ENCODE assay signal across 9 mouse cellular contexts in the genomic region with DNA sequence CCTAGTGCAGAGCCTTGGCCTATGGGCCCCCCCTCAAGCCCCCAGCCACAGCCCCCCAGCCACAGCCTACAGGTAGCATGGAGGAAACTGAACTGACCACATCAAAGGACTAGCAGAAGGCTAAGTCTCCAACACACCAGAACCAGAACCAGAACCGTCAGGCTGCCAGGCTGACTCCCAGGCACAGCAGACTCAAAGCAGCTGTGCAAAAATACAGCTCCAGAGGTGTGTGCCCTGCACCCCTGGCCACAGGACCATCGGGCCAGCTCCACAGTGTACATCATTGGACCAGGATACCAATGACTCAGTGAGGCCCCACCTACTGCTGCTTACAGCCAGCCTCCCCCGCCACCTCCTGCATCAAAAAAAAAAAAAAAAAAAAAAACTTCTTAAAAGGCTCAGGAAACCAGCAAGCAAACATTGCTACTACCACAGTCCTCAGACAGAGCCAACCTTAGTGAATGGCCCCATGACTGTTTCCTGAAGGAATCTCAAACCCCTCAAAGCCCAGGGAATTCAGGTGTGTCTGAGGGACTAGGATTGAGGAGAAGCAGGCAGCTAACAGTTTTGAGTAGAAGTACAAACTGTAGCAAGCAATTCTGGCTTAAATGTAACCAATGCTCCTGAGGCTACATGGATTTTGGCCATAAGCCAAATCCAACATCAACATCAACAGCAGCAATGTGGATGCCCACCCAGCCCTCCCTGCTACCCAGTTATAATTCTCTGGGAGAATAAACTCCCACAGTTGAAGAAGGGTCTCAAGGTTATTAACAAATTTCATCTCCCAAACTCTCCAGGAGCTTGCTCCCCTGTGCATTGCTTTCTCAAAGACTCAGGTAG. TPM values are rescaled to one million over a fixed set of nuclear protein-coding genes. Genes with fewer than 3 reads are reported as not detected.
A peak's percentile ranks its signal among the peaks of the same experiment; 100 is the strongest.
DNase-seq lines count a peak whose midpoint lies in the region; ATAC-seq and TF ChIP-seq lines count a peak whose summit lies in the region.
"Had no signal": no experiment of that assay in that cellular context is flagged by ENCODE, and none has a peak within 500 bp of the region (broad histone marks: within the 10 kb centered on the region; RNA-seq: fewer than 3 reads in every experiment).

No protein-coding gene starts in this region.

- H3K27me3 ChIP-seq in heart, postnatal 0 days (ENCODE audit: control insufficient read depth, insufficient read depth, low read length), result no peaks in the 10 kb centered on the region
- H3K27me3 ChIP-seq in heart, embryonic 11.5 days (ENCODE audit: control insufficient read depth, insufficient read depth, low read length), result no peaks in the 10 kb centered on the region
- H3K27me3 ChIP-seq in embryonic facial prominence, embryonic 13.5 days, result no peaks in the 10 kb centered on the region

- no peak for TF ChIP-seq EP300 in heart, postnatal 0 days (IDR thresholded peaks at IDR 0.05; ENCODE audit: low read depth)

- no peak for TF ChIP-seq CTCF in heart, postnatal 0 days (IDR thresholded peaks at IDR 0.05; ENCODE audit: low read depth)

- H3K4me3 ChIP-seq in heart, postnatal 0 days (ENCODE audit: low read depth, low read length), result no peak overlapping the region
- H3K4me3 ChIP-seq in heart, embryonic 11.5 days (ENCODE audit: low read depth, low read length), result no peak overlapping the region
- H3K4me3 ChIP-seq in embryonic facial prominence, embryonic 13.5 days, result no peak overlapping the region
- H3K4me3 ChIP-seq: erythroblast, embryonic 14.5 days had no signal

- no peaks in the 10 kb centered on the region for H3K9me3 ChIP-seq in heart, postnatal 0 days (replicated peaks; ENCODE audit: control insufficient read depth, low read length)
- H3K9me3 ChIP-seq in heart, embryonic 11.5 days (replicated peaks; ENCODE audit: control insufficient read depth, low read length), result no peaks in the 10 kb centered on the region
- H3K9me3 ChIP-seq in embryonic facial prominence, embryonic 13.5 days, result no peaks in the 10 kb centered on the region

- H3K4me1 ChIP-seq in heart, postnatal 0 days (ENCODE audit: control insufficient read depth, insufficient read depth), result peaks cover 38% of the 10 kb centered on the region
- H3K4me1 ChIP-seq in heart, embryonic 11.5 days (ENCODE audit: control insufficient read depth, insufficient read depth, low read length), result peaks cover 45% of the 10 kb centered on the region
- H3K4me1 ChIP-seq in embryonic facial prominence, embryonic 13.5 days, result peaks cover 65% of the 10 kb centered on the region

- H3K36me3 ChIP-seq in heart, postnatal 0 days (replicated peaks; ENCODE audit: control insufficient read depth, insufficient read depth, low read length), result peaks cover 4% of the 10 kb centered on the region; the same call in 1 of the 2 replicates
- no peaks in the 10 kb centered on the region for H3K36me3 ChIP-seq in heart, embryonic 11.5 days (ENCODE audit: control insufficient read depth, insufficient read depth, low read length)
- peaks cover 8% of the 10 kb centered on the region; the same call in 1 of the 2 replicates for H3K36me3 ChIP-seq in embryonic facial prominence, embryonic 13.5 days

- peak overlapping the region; percentile 53 for H3K27ac ChIP-seq in heart, postnatal 0 days (ENCODE audit: low read depth)
- H3K27ac ChIP-seq in heart, embryonic 11.5 days (ENCODE audit: low read depth, low read length), result no peak overlapping the region
- peak overlapping the region; percentile 57 for H3K27ac ChIP-seq in embryonic facial prominence, embryonic 13.5 days

- no peak overlapping the region for H3K9ac ChIP-seq in heart, postnatal 0 days (replicated peaks; ENCODE audit: low read depth, low read length)
- no peak overlapping the region for H3K9ac ChIP-seq in heart, embryonic 11.5 days (ENCODE audit: low read depth, low read length)
- no peak overlapping the region for H3K9ac ChIP-seq in embryonic facial prominence, embryonic 13.5 days

- whole genome bisulfite sequencing in heart, postnatal 0 days, result 73% methylated on average over 3 of the region's 3 CpGs
- 75% methylated on average over 3 of the region's 3 CpGs for WGBS in heart, embryonic 11.5 days (ENCODE audit: insufficient replicate concordance)
- 61% methylated on average over 3 of the region's 3 CpGs for WGBS in embryonic facial prominence, embryonic 13.5 days

- ATAC-seq in heart, postnatal 0 days (ENCODE audit: insufficient read depth, low read depth), result 0 out of 2 replicates have a peak, but pooled peaks have one; percentile 23
- no peak for ATAC-seq in heart, embryonic 11.5 days (replicated peaks; ENCODE audit: insufficient number of reproducible peaks, low FRiP score, low TSS enrichment)
- peak; percentile 49 for ATAC-seq in CD4-positive, CD25-positive, alpha-beta regulatory T cell, adult 4 months
- ATAC-seq in embryonic facial prominence, embryonic 13.5 days (ENCODE audit: insufficient number of reproducible peaks, insufficient read depth, low FRiP score, low TSS enrichment, low read depth), result 0 out of 2 replicates have a peak, but pooled peaks have one; percentile 40

- no peak overlapping the region; the same call in 1 of the 2 replicates for H3K4me2 ChIP-seq in heart, postnatal 0 days (ENCODE audit: low read depth, low read length)
- H3K4me2 ChIP-seq in heart, embryonic 11.5 days, result no peak overlapping the region
- H3K4me2 ChIP-seq in embryonic facial prominence, embryonic 13.5 days, result 0 out of 2 replicates have a peak overlapping the region, but pooled peaks have one; percentile 3

- no peak for DNase-seq in heart, postnatal 0 days (ENCODE audit: low spot score)
- DNase-seq in naive thymus-derived CD4-positive, alpha-beta T cell, adult 2 months (ENCODE audit: low read depth), result peak; percentile 86
- DNase-seq in cerebellum, postnatal 10 days, result no peak
- no peak for DNase-seq in layer of hippocampus, postnatal 25 days (ENCODE audit: extremely low spot score in 1 of 2, low spot score in 1 of 2)
- DNase-seq in layer of hippocampus, adult 9-10 months (ENCODE audit: low spot score), result no peak

RNA-seq across cellular contexts. Expression of gene Tet3, which starts 42.4 kb away (rescaled TPM):
- total RNA-seq in heart, postnatal 0 days (2014; rRNA removed; ENCODE audit: low replicate concordance), result 14.1 and 17.3 TPM in 2 replicates
- polyA plus RNA-seq in heart, postnatal 0 days (2015; fragmentation: Nextera tagmentation; extraction: Ambion mirVana), result 16.4 and 17.2 TPM in 2 replicates
- 25.0 and 30.3 TPM in 2 replicates for polyA plus RNA-seq in heart, embryonic 11.5 days (2014; fragmentation: Nextera tagmentation; extraction: Ambion mirVana)
- polyA plus RNA-seq in CD4-positive, CD25-positive, alpha-beta regulatory T cell, adult 4 months (2017; shearing (Covaris generic)), result 10 to 100 TPM; 18.5 to 20.8 TPM
- polyA plus RNA-seq in embryonic facial prominence, embryonic 13.5 days (2015; fragmentation: Nextera tagmentation; extraction: Ambion mirVana), result 47.0 and 59.6 TPM in 2 replicates
- total RNA-seq in layer of hippocampus, postnatal 25 days (2021), result 10 to 100 TPM; 69.2 to 83.9 TPM
